22 mouse cellular contexts compared by ENCODE assay signal in genomic region chr8:87602731-87603130, GRCm38 (mm10). TPM values are rescaled to one million over a fixed set of nuclear protein-coding genes. Genes with fewer than 3 reads are reported as not detected.
DNase-seq lines count a peak whose midpoint lies in the region.
"Had no signal": no experiment of that assay in that cellular context is flagged by ENCODE, and none has a peak within 500 bp of the region (broad histone marks: within the 10 kb centered on the region; RNA-seq: fewer than 3 reads in every experiment).

No protein-coding gene starts in this region.

- intact Hi-C loops in gastrocnemius, postnatal 14 days (cut with DNase I; ENCODE audit: low total_unique reads), result no loop called here

- DNase-seq in gastrocnemius, postnatal 14 days, result peak; percentile 19
- DNase-seq in gastrocnemius, adult 8-10 months (ENCODE audit: low spot score in 2 of 2), result no peak
- DNase-seq in heart, adult 11 months, result peak; percentile 77
- no peak for DNase-seq in heart, adult 8-10 months (ENCODE audit: low spot score)
- DNase-seq in Muller cell, postnatal 12 days (ENCODE audit: inconsistent ontology term), result peak; percentile 69
- peak; percentile 8 for DNase-seq in skeletal muscle tissue, adult 2 months (ENCODE audit: low read depth, low spot score)
- no peak for DNase-seq in ovary, adult 18-20 months (ENCODE audit: low spot score)
- DNase-seq: adrenal gland, adult 2 months; adrenal gland, postnatal 10 days; adrenal gland, postnatal 25 days; B cell, adult 2 months; cerebellum, adult 11 months; cerebellum, adult 18-20 months; cerebellum, adult 8-10 months; cerebellum, adult 9-11 months; cerebellum, postnatal 14 days; cerebellum, postnatal 36 days; embryo, embryonic 11 days had no signal

RNA-seq across cellular contexts. Expression of gene 4933402J07Rik, which starts 39.1 kb away (rescaled TPM):
- total RNA-seq in gastrocnemius, postnatal 14 days (2021), result not detected
- not detected for total RNA-seq in gastrocnemius, adult 8-10 months (2022)
- not detected for total RNA-seq in heart, adult 8-10 months (2022)
- total RNA-seq: adrenal gland, adult 2 months; adrenal gland, postnatal 10 days; adrenal gland, postnatal 25 days; adrenal gland, postnatal 4 days; CH12.LX; common myeloid progenitor, adult 5-6 weeks; G1E had no signal

Comparison
In these comparisons a context has a peak if more than half of its experiments do, and no peak if none do; other contexts are left out.
1. DNase-seq: peak in gastrocnemius, postnatal 14 days (single experiment), heart, adult 11 months (single experiment), Muller cell, postnatal 12 days (single experiment) and skeletal muscle tissue, adult 2 months (single experiment); none in gastrocnemius, adult 8-10 months (0 of 2), heart, adult 8-10 months (single experiment) and ovary, adult 18-20 months (single experiment).